Mouse (Mus musculus) gastrocnemius, postnatal 36 days (tissue): Measurements from ENCODE around the gene Cyb561. TPM values are rescaled to one million over a fixed set of nuclear protein-coding genes. Genes with fewer than 3 reads are reported as not detected.

Experiments used
- DNase-seq, 2 experiments: peaks; one replicate each; pipeline ENCODE4 v3.0.0; 2022
- intact Hi-C: fragments of 180-260 bp; cut with DNase I; formaldehyde crosslinking; loops from one replicate; pipeline ENCODE4 v1.15.1; 2025
- long read RNA-seq, 2 experiments: library from polyadenylated mRNA; stranded (forward); transcript quantifications; one replicate each; pipeline ENCODE4 v2.0.0; 2021
- total RNA-seq, 2 experiments: library from RNA; stranded (reverse); gene quantifications; 2 replicates each; pipeline ENCODE4 v1.2.3; 2021

Gene Cyb561
- total RNA-seq: 1 to 10 TPM; 4.3 to 6.0 TPM
- long read RNA-seq, experiment 1, partial matches to known transcripts: 2 of 10 reads
- long read RNA-seq, experiment 1, other reads (novel, unspliced or antisense): 4 of 10 reads
- long read RNA-seq, experiment 2, partial matches to known transcripts: 0 of 4 reads
- long read RNA-seq, experiment 2, other reads (novel, unspliced or antisense): 2 of 4 reads

DNA sequence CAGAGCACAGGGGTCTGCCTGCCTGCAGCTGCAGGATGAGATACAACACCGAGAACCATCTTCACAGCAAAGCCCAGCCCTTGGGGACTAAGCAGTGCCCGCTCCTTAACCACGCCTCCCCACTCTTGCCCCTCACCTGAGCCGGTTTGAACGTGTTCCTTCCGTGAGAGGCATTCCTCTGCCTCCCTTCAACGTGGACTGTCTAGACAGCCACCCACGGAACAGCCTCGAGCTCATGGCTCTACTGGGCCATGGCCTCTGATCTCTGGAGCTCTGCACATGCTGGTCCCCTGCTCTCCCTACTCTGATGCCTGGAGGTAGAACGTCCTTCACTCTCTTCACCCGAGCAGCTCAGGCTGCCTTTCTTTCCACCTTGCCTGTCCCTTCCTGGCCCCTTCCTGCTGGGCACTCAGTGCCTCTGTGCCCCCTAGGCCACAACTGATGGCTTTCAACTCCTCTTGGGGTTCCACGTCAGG is at the start of gene Cyb561:
TSS of gene Cyb561 (minus strand) at position 426 of the 476 bp plus-strand sequence.
- no peak for DNase-seq
- intact Hi-C loops: no loop called here

DNA sequence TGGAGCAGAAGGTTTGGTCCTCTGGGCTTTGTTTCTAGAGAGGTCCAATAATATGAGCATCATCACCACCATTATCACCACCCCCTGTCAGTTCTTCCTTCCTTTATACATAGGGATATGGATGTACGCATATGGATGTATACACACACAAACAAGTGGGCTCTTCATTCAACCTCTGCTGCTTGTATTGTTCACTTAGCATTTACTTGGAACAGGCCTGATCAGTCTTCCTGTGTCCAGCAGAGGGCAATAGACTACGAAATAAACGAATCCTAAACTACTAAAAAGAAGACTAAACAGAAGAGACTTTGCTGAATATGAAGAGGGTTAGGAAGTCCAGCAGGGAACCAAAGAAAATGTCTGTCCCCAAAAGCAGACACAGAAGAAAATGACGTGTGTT is 48.6 kb upstream of the Cyb561 start:
- DNase-seq: no peak
- intact Hi-C loops: no loop called here

GRCm38 (mm10) chr11:106000062-106000461 is 46.9 kb upstream of the Cyb561 start:
- intact Hi-C loops: no loop called here

GRCm38 (mm10) chr11:105994375-105994774 is 41.2 kb upstream of the Cyb561 start, which contains the start of gene Ace3:
TSS of gene Ace3 (plus strand) at chr11:105994675.
- DNase-seq: no peak
- intact Hi-C loops: no loop called here

More at GRCm38 (mm10) chr11:106000062-106000461, 46.9 kb upstream of the Cyb561 start:
- no peak for DNase-seq

GRCm38 (mm10) chr11:105990231-105990630 is 37.1 kb upstream of the Cyb561 start:
- DNase-seq: no peak
- intact Hi-C loops: no loop called here

DNA sequence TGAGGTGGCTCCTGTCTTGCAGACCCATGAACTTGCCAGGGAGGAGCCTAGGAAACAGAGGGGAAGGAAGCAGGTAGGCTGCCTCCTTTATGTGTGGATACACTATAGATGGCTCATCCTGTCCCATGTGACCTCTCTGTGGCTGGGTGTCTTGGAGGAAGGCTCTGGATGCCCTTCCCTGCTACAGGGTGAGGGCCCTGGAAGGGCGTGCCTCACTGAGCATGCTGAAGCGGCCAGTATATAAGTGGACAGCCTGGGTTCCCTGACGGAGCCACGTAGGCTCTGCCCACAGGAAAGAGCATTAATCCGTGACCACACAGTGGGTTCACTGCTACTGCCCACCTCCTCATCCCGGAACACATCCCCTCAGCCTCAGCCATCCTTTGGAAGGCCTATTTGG is 36.3 kb upstream of the Cyb561 start:
- intact Hi-C loops: no loop called here
- DNase-seq: no peak

DNA sequence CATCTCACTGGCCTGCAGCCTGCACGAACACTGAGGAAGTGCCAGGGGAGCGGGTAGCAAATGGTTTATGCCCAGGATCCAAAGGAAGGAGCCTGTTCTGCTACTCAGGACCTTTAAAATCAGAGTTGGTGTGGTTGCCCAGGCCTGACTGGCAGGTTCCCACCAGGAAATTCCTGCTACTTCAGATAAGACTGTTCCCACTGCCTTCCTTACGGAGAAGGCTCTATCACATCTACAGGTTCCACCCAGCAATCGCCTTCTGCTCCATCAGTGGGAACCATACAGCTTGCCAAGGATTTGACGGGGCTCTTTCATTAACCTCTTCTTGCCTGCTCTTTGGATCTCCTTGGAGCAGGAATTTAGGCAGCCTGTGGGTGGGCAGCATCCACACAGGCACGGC is 34.3 kb upstream of the Cyb561 start:
- DNase-seq: no peak
- intact Hi-C loops: no loop called here

- no peak for DNase-seq
- intact Hi-C loops: no loop called here
Observed at GRCm38 (mm10) chr11:105984452-105984851, 31.3 kb upstream of the Cyb561 start.

GRCm38 (mm10) chr11:105978634-105979033 is 25.5 kb upstream of the Cyb561 start:
- no peak for DNase-seq
- intact Hi-C loops: no loop called here

DNA sequence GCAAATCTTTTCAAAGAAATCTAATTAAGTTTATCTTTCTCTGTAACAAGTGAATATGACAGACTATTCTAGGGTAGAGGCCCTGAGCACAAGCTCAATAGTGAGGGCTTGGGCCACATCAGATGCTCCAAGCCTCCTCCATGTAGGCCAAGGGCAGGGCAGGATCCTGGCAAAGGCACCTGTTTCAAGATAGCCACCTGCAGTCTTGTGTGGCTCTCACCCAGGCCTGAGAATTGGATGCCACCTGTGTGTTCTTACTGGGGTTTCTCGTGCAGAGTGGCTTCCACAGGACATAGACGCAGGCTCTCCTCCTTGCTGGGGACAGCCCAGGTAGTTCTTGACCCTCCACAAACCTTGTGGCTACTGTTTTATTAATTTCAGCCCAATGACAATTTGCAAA is 25.1 kb upstream of the Cyb561 start:
- intact Hi-C loops: no loop called here
- DNase-seq: no peak

DNA sequence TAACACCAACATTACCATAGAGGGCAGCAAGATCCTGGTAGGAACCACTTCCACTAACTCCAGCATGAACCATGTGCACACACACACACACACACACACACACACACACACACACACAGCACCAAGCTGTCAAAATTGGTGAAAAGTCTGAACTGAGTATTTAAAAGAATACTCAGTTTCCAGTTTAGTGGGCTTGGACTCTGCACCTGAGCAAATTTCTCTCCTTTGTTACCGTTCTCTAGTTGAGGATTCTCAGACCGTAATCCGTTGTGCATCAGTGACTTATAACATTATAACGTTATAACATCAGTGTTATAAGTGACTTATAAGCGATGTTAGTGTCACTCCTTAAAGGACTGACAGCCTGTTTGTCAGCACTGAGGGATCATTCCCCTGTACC is 22.5 kb upstream of the Cyb561 start:
- DNase-seq: no peak
- intact Hi-C loops: no loop called here

DNA sequence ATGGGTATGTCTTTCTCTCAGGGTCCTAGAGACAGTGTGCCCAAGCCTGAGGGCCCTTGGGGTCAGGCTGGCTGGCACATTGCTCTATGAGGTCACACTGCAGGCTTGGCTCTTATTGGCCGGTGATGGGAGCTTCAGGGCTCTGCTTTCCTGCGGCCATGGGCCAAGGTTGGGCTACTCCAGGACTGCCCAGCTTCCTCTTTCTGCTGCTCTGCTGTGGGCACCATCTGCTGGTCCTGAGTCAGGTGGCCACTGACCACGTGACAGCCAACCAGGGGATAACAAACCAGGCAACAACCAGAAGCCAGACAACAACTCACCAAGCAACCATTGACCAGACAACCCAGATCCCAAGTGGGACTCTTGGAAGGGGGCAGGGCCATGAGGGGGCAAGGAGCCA is 21.9 kb upstream of the Cyb561 start:
- intact Hi-C loops: no loop called here
- DNase-seq: no peak

- intact Hi-C loops: no loop called here
- peak in 1 of 2 experiments; percentile 34 for DNase-seq
Observed at GRCm38 (mm10) chr11:105974593-105974992, 21.5 kb upstream of the Cyb561 start.

DNA sequence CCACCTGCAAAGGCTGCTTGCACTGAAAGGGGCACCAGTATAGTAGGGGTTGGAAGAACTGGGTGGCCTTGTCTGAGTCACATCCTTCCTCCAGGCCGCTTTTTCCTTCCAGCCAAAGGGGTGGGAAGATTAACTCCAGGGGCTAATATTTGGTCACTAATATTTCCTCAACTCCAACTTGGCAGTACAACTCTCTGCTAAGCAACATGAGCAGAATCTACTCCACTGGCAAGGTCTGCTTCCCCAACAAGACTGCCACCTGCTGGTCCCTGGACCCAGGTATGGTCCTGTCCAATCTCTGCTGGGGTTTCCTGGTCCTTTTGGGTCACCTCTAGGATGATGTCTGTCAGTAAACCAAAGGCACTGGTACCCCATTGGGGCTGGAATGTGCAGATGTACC is 16.4 kb upstream of the Cyb561 start:
- DNase-seq: peak; percentile 50 to 67
- intact Hi-C loops: loop anchor here (2.0 kb wide), 1 partner anchor 41 kb away; no protein-coding TSS in a partner anchor

- intact Hi-C loops: loop anchor here (2.0 kb wide), 1 partner anchor 40 kb away; no protein-coding TSS in a partner anchor
- no peak for DNase-seq
Observed at GRCm38 (mm10) chr11:105968948-105969347, 15.8 kb upstream of the Cyb561 start.

GRCm38 (mm10) chr11:105967741-105968574 is 14.8 kb upstream of the Cyb561 start, which contains the start of gene Ace:
TSS of gene Ace (plus strand) at chr11:105967945.
- intact Hi-C loops: loop anchor here (2.0 kb wide), 1 partner anchor 39 kb away; no protein-coding TSS in a partner anchor
- DNase-seq: peak; percentile 34 to 59

DNA sequence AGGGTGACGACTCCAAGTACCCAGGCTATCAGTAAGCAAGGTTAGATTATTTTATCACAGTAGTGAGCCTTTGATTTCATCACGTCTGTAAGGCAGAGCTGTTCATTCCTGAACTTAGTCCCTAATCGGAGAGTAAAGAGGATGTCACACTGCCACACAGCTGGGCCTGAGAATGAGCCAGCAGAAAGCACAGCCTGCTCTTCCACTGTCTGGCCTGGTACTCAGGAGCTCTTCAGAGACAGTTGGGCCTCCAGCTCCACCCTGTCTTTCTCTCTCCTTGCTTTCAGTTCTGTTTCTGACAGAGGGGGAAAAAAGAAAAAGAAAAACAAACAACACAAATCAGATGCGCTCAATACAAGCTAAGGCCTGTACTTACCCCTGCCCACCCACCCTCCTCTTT is 13.2 kb upstream of the Cyb561 start:
- DNase-seq: no peak

GRCm38 (mm10) chr11:105964691-105965090 is 11.6 kb upstream of the Cyb561 start:
- intact Hi-C loops: no loop called here
- no peak for DNase-seq

More for the DNA sequence above, 13.2 kb upstream of the Cyb561 start:
- intact Hi-C loops: no loop called here

DNA sequence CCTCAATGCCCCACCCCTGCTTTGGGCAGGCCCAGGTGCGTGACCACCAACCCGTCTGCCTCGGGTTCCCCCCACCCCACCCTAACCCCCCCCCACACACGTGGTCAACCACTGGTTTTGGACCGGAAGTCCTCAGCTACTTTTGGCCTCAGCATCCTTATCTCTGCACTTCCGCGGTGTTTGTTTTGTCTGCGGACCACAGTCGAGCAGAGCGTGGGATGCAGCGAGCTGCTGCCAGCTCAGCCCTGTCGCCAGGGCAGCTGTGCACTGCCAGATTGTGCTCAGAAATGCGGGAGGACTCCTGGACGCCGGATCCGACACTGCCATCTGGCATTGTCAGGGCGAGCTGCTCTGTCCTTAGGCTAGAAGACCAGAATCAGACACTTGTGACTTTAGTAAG is 6.2 kb upstream of the Cyb561 start:
- intact Hi-C loops: no loop called here
- no peak for DNase-seq

DNA sequence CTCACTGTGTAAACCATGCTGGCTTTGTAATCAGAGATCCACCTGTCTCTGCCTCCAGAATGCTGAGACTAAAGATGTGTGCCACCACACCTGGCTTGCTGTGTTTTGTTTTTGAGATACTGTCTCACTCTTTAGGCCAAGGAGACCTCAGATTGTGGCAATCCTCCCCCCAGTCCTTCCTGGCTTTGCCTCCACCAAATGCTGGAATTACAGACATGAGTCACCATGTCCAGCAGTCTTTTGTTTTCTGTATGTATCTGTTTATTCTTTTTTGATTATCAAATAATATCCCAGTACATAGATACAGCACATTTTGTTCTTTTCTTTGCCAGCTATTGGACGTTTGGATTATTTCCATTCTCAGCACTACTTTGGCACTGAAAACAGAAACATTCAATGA is 5.4 kb upstream of the Cyb561 start:
- no peak for DNase-seq
- intact Hi-C loops: no loop called here

- DNase-seq: no peak
- intact Hi-C loops: no loop called here
Observed at GRCm38 (mm10) chr11:105957501-105957900, 4.4 kb upstream of the Cyb561 start.
